Mouse (Mus musculus): ENCODE measurements around the gene Acsl4. TPM values are rescaled to one million over a fixed set of nuclear protein-coding genes. Genes with fewer than 3 reads are reported as not detected.

Gene Acsl4
- 10 to 100 TPM; 59.3 to 59.6 TPM for total RNA-seq (2021)

DNA sequence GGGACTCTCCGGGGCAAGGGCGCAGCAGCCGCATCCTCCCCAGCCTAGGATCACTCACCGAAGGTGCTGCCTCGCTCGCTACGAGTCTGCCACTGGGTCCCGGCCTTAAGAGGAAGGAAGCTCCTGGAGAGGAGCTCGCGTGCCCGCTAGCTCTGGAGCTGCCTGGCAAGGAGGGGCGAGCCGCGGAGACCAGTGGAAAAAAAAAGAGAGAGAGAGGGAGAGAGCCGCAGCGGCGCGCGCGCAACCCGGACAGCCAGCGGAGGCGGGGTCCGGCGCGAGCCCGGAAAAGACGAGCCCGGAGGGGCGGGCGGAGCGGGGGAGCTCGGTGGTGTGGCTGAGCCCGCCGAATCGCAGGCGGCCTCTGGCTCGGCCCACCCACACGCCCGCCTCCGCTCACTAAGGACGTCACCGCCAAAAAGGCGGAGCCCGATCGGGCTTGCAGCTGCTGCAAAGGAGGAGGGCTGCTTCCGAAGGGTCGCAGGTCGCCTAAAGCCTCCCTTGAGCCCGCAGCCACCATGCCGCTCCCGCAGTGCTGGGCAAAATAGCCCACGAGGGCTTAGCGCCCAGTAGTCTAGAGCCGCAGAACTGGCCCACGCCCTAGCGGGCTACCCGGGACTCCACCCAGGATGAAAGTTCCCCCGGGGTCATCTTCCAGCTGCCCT is at the start of gene Acsl4:
Gene Acsl4 (minus strand): TSS at position 289 of the 662 bp plus-strand sequence.
- intact Hi-C loops (cut with DNase I): no loop called here
- peak; percentile 89 for DNase-seq

- intact Hi-C loops (cut with DNase I): no loop called here
- DNase-seq: no peak
Observed at GRCm38 (mm10) chrX:142437971-142438504, 47.7 kb upstream of the Acsl4 start.

- no peak for DNase-seq
- intact Hi-C loops (cut with DNase I): no loop called here
Observed at GRCm38 (mm10) chrX:142432846-142433245, 42.5 kb upstream of the Acsl4 start.

GRCm38 (mm10) chrX:142427111-142427510 is 36.8 kb upstream of the Acsl4 start:
- intact Hi-C loops (cut with DNase I): no loop called here
- no peak for DNase-seq

- intact Hi-C loops (cut with DNase I): no loop called here
Observed at GRCm38 (mm10) chrX:142426628-142427027, 36.3 kb upstream of the Acsl4 start.

GRCm38 (mm10) chrX:142413884-142414283 is 23.5 kb upstream of the Acsl4 start:
- DNase-seq: no peak

More at GRCm38 (mm10) chrX:142426628-142427027, 36.3 kb upstream of the Acsl4 start:
- DNase-seq: no peak

DNA sequence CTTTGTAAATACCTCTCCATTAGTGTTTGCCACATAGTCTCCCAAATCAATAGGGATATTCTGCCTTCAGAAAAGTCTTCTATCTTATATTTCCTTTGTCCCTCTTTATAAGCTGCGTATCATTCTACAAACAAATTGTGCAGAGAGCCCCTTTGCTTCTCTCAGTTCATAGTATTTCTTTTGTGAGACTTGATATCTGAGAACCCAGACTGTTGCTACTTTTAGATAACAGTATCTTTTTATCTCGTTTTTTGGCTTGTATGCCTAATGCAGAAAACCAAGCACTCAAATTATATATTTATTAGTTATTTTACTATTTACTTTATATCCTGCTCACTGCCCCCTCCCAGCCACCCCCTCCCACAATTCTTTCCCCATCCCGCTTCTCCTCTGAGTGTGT is 19.7 kb upstream of the Acsl4 start:
- intact Hi-C loops (cut with DNase I): no loop called here
- DNase-seq: no peak

More at GRCm38 (mm10) chrX:142413884-142414283, 23.5 kb upstream of the Acsl4 start:
- intact Hi-C loops (cut with DNase I): no loop called here

DNA sequence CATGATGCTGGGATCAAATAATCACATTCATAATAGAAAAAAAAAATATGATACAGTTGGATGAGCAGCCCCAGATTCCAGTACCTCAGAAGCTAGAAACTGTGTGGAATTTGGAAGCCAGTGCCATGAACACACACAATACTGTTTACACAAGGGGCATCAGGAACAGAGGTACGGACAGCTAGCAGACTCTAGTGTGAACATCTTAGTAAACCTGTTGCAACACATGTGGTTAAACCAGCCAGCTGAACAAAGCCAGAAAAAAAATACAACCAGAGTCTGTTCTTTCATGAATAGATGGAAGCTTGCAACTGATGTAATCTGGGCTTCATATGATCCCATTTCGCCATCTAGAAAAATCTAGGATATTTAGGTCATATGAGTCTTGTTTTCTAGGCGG is 19.0 kb upstream of the Acsl4 start:
- intact Hi-C loops (cut with DNase I): no loop called here
- no peak for DNase-seq

DNA sequence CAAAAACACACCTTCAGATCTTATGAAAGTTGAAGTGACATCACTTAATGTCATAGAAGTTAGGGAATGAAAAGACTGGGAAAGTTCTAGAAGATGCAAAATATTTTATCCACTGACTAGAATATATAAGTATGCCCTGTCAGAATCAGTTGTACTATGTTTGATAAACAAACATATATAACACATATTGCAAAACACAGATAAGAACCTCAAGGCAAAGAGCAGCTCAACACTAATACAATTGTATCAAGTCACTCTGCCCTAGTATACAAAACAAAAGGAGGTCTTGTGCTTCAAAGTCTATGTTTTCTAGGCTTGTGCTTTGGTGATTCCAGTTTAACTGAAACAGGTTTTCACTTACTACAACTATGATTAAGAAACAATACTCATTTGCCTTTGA is 12.8 kb upstream of the Acsl4 start:
- no peak for DNase-seq
- intact Hi-C loops (cut with DNase I): no loop called here

DNA sequence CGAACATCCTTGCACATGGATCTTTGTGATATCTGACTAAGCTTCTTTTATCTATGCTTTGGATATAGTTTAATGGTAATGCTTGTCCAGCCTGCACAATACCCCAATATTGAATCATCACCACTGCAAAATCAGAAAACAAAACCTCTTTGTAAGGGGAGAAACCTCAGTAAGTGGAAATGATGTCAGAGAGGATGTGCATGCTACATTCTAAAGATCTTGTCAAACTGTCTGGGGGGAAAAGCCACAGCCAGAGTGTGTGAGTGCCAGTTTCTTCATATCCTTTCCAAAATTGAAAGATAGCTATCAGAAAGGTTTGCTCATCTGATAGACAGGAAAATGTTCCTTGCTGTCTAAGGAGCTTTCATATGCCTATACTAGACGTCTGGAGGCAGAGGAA is 8.3 kb upstream of the Acsl4 start:
- no peak for DNase-seq
- intact Hi-C loops (cut with DNase I): no loop called here

DNA sequence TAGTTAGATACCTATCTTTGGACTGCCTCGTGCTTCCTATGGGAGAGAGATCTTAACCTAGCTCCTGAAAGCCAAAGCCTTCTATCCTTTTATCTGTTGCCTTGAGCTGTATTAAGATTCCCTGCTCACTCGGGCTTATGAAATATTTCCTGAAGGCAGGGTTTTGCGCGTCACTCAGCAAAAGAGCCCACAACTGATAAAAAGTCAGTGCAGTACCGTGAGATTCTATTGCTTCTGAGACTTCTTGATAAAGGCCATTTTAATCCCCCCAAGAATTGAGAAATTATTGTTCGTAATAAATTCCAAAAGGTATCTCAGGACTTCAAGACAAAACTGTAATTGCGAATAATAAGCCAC is 552 bp upstream of the Acsl4 start:
- DNase-seq: no peak
- intact Hi-C loops (cut with DNase I): no loop called here

GRCm38 (mm10) chrX:142389581-142390159 is 665 bp downstream of the Acsl4 start:
- intact Hi-C loops (cut with DNase I): loop anchor here (5.0 kb wide), 1 partner anchor 143 kb away; no protein-coding TSS in a partner anchor
- DNase-seq: peak; percentile 11

DNA sequence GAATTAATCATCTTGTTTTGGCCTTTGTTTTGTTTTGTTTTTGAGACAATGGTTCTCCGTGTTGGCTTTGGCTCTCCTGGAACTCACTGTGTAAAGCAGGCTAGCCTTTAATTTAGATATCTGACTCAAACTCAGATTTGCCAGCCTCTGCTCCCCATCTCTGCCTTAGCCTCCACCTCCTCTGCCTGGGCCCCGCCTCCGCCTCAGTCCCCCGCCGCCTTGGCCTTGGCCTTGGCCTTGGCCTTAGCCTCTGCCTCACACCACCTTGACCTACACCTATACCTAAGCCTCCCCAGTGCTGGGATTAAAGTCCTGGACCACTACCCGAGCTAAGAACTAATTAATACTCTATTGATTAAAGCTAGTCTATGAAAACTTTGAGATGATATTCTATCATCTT is 2.2 kb downstream of the Acsl4 start:
- intact Hi-C loops (cut with DNase I): loop anchor here (5.0 kb wide), 1 partner anchor 144 kb away; no protein-coding TSS in a partner anchor
- no peak for DNase-seq

DNA sequence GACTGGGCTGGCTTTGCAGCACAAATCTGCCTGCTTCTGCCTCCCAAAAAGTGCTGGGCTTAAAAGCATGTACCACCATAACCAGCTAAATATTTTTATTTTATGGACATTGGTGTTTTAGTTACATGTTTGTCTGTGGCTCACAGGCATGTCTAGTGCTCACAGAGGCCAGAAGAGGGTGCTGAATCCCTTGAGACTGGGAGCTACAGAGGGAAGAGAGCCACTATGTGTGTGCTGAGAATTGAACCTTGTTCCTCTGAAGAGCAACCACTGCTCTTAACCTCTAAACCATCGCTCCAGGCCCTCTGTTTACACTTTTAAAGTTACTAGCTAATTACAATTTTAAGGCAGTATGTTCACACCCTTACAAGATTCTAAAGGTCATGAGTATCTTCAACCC is 2.7 kb downstream of the Acsl4 start:
- intact Hi-C loops (cut with DNase I): loop anchor here (5.0 kb wide), 1 partner anchor 145 kb away; no protein-coding TSS in a partner anchor
- no peak for DNase-seq

DNA sequence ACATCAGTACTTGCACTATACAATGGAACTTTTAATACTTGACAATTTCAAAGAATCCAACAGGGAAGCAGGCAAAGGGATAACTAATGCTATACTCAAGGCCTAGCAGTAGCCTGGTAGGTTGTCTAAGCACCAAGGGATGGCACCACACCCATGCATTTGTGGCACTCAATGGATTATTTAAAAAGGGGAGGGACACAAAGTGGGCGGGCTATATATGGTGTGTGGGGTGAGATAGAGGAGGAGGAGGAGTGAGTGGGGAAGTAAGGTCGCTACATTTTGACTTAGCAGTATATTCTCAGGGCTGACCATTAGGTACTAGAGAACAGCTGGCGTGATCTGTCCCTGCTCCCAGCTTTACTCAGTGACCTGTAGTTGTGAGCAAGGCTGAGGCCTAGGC is 5.4 kb downstream of the Acsl4 start:
- intact Hi-C loops (cut with DNase I): loop anchor here (5.0 kb wide), 1 partner anchor 147 kb away; no protein-coding TSS in a partner anchor

DNA sequence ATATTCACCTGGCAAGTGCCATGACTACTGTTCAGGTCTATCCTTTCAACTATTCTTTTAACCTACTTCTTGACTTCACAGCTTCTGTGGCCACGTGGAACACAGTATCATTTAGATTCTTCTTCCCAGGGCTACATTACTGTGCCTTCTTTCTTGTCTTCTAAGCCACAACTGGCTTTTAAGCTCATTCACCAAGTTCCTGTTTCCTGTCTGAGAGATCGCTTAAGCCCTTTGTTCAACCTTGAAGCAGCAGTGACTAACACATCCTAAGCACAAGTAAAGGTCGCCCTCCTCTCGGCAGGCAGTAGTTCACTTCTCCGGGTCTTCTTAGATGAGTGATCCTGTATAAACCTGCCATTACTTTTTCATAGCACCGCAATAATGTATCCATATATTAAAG is 10.4 kb downstream of the Acsl4 start:
- intact Hi-C loops (cut with DNase I): no loop called here
- no peak for DNase-seq

More for the DNA sequence above, 5.4 kb downstream of the Acsl4 start:
- DNase-seq: no peak

DNA sequence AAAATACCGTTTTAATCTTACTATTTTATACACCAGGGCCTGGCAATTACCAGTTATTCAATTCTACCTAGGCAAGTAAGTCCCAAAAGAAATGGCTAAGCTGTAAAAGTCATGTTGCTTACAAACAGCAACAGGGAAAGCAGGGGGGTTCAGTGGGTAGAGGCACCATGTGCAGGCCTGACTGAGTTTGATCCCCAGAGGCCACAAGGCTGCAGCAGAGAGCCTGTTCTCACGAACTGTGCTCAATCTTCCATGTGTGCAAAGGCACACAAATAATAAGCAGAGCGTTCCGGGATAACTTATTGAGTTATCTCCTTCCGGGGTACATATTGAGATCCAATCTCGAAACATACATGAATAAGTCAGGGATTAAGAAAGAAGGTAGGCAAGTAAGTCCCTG is 12.3 kb downstream of the Acsl4 start:
- no peak for DNase-seq
- intact Hi-C loops (cut with DNase I): no loop called here

GRCm38 (mm10) chrX:142377358-142377757 is 13.0 kb downstream of the Acsl4 start:
- intact Hi-C loops (cut with DNase I): no loop called here
- DNase-seq: no peak

GRCm38 (mm10) chrX:142376747-142377146 is 13.6 kb downstream of the Acsl4 start:
- intact Hi-C loops (cut with DNase I): no loop called here
- DNase-seq: no peak

DNA sequence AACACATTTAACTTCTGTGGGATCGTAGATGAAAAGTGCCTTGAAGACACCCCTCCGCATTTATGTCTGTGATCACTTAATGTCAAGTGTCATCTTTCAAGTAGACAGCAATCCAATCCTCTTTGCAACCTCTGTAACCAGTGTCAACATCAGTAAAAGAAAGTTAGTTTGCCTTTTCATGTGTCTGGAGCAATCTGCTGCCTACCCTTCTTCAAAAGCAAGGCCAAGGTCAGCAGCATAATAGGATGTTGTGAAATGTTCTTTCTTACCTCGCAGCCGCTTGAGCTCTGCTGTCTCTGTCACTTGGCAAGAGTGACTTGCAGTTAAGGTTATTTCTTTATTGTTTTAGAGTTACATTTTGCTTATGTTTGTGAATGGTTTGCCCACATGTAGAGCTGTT is 14.8 kb downstream of the Acsl4 start:
- intact Hi-C loops (cut with DNase I): no loop called here
- no peak for DNase-seq

DNA sequence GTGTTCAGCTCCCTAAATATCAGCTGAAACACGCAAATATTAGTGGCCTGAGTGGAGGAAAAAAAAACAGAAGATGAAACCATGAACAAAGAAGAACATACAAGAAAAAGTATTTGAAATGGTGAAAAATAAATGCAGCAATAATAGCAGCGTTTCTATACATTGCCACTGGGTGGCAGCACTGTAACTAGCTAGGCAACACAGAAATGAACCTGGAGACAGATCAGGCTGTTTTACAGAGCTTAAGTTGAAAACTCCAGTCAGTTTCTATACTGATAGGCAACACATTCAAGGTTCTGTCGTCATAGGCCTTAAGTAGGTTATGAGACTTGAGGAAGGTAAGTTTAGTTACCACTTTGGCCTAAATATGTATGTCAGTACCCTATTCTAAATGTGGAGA is 17.9 kb downstream of the Acsl4 start:
- DNase-seq: peak; percentile 20
- intact Hi-C loops (cut with DNase I): loop anchor here (5.0 kb wide), 1 partner anchor 165 kb away; no protein-coding TSS in a partner anchor

- intact Hi-C loops (cut with DNase I): loop anchor here (5.0 kb wide), 1 partner anchor 167 kb away; no protein-coding TSS in a partner anchor
- DNase-seq: no peak
Observed at GRCm38 (mm10) chrX:142369935-142370334, 20.4 kb downstream of the Acsl4 start.

Data from left cerebral cortex, postnatal 4 days (tissue).